ENCODE assay signal across 15 mouse cellular contexts in genomic region chr1:14097567-14098228, GRCm38 (mm10).
DNase-seq lines count a peak whose midpoint lies in the region; ATAC-seq and TF ChIP-seq lines count a peak whose summit lies in the region.
"Had no signal": no experiment of that assay in that cellular context is flagged by ENCODE, and none has a peak within 500 bp of the region (broad histone marks: within the 10 kb centered on the region; RNA-seq: fewer than 3 reads in every experiment).

No protein-coding gene starts in this region.

- no peak overlapping the region for H3K4me3 ChIP-seq in forebrain, embryonic 10.5 days
- H3K4me3 ChIP-seq in forebrain, postnatal 0 days (ENCODE audit: low read depth, low read length) = no peak overlapping the region
- no peak overlapping the region for H3K4me3 ChIP-seq in forebrain, embryonic 14.5 days (ENCODE audit: low read depth, low read length)
- no peak overlapping the region for H3K4me3 ChIP-seq in midbrain, embryonic 12.5 days
- no peak overlapping the region for H3K4me3 ChIP-seq in layer of hippocampus, adult 2 months
- H3K4me3 ChIP-seq: embryonic facial prominence, embryonic 13.5 days; liver, embryonic 15.5 days had no signal

- no peak overlapping the region for H3K9ac ChIP-seq in forebrain, postnatal 0 days
- no peak overlapping the region for H3K9ac ChIP-seq in forebrain, embryonic 14.5 days (ENCODE audit: low read length)
- H3K9ac ChIP-seq in midbrain, embryonic 12.5 days (replicated peaks) = no peak overlapping the region
- H3K9ac ChIP-seq: embryonic facial prominence, embryonic 13.5 days; liver, embryonic 15.5 days had no signal

- TF ChIP-seq CTCF in forebrain, postnatal 0 days (IDR thresholded peaks at IDR 0.05; ENCODE audit: low read depth) = no peak
- TF ChIP-seq CTCF in layer of hippocampus, adult 2 months (conservative IDR thresholded peaks at IDR 0.05) = no peak

- peak overlapping the region; percentile 77 for H3K27ac ChIP-seq in forebrain, embryonic 10.5 days
- no peak overlapping the region for H3K27ac ChIP-seq in forebrain, postnatal 0 days (ENCODE audit: low read depth, low read length)
- H3K27ac ChIP-seq in forebrain, embryonic 14.5 days (ENCODE audit: low read depth, low read length) = no peak overlapping the region
- no peak overlapping the region for H3K27ac ChIP-seq in midbrain, embryonic 12.5 days (replicated peaks)
- no peak overlapping the region for H3K27ac ChIP-seq in layer of hippocampus, adult 2 months
- H3K27ac ChIP-seq: embryonic facial prominence, embryonic 13.5 days; liver, embryonic 15.5 days; macrophage had no signal

- ATAC-seq in forebrain, postnatal 0 days = no peak; the same call in 1 of the 2 replicates
- ATAC-seq in forebrain, embryonic 14.5 days = peak; percentile 65; the same call in 1 of the 2 replicates
- ATAC-seq in midbrain, embryonic 12.5 days (ENCODE audit: low FRiP score, low read depth) = peak; percentile 89

- no peak overlapping the region for H3K4me2 ChIP-seq in forebrain, postnatal 0 days (ENCODE audit: low read depth)
- no peak overlapping the region for H3K4me2 ChIP-seq in forebrain, embryonic 14.5 days (ENCODE audit: low read length)
- H3K4me2 ChIP-seq in midbrain, embryonic 12.5 days (replicated peaks) = peak overlapping the region; percentile 3; the same call in 1 of the 2 replicates
- H3K4me2 ChIP-seq: embryonic facial prominence, embryonic 13.5 days; liver, embryonic 15.5 days had no signal

- DNase-seq in forebrain, embryonic 10.5 days (ENCODE audit: extremely low spot score, low spot score) = peak; percentile 60
- DNase-seq in forebrain, postnatal 0 days = no peak
- peak; percentile 73 for DNase-seq in embryo, embryonic 10.5 days (ENCODE audit: low spot score)
- peak; percentile 39 for DNase-seq in forebrain, embryonic 14.5 days (ENCODE audit: low spot score)
- no peak for DNase-seq in kidney, postnatal 14 days
- no peak for DNase-seq in spleen, postnatal 10 days (ENCODE audit: low spot score in 2 of 2)
- DNase-seq in layer of hippocampus, adult 2 months (ENCODE audit: low spot score in 2 of 2) = no peak
- DNase-seq: cerebellum, adult 11-12 months; kidney, adult 9 months; right cerebral cortex, adult 18-20 months; thymus, postnatal 14 days had no signal

- H3K4me1 ChIP-seq in forebrain, embryonic 10.5 days = peaks cover 34% of the 10 kb centered on the region
- H3K4me1 ChIP-seq in forebrain, postnatal 0 days (ENCODE audit: insufficient read depth) = 0 out of 2 replicates have a peak, but pooled peaks cover 5% of the 10 kb centered on the region
- H3K4me1 ChIP-seq in forebrain, embryonic 14.5 days (ENCODE audit: control insufficient read depth, insufficient read depth, low read length) = peaks cover 4% of the 10 kb centered on the region; the same call in 1 of the 2 replicates
- H3K4me1 ChIP-seq in midbrain, embryonic 12.5 days = peaks cover 18% of the 10 kb centered on the region
- H3K4me1 ChIP-seq: liver, embryonic 15.5 days had no signal

- H3K9me3 ChIP-seq in forebrain, embryonic 10.5 days = peaks cover under 1% of the 10 kb centered on the region; the same call in 1 of the 2 replicates
- no peaks in the 10 kb centered on the region for H3K9me3 ChIP-seq in forebrain, postnatal 0 days (ENCODE audit: low read length)
- no peaks in the 10 kb centered on the region for H3K9me3 ChIP-seq in forebrain, embryonic 14.5 days (replicated peaks; ENCODE audit: control insufficient read depth, low read length)
- no peaks in the 10 kb centered on the region for H3K9me3 ChIP-seq in midbrain, embryonic 12.5 days
- H3K9me3 ChIP-seq: embryonic facial prominence, embryonic 13.5 days; liver, embryonic 15.5 days had no signal

- WGBS in forebrain, embryonic 10.5 days = 5% methylated on average over 5 of the region's 5 CpGs
- 15% methylated on average over 5 of the region's 5 CpGs for WGBS in forebrain, postnatal 0 days
- WGBS in forebrain, embryonic 14.5 days = 2% methylated on average over 5 of the region's 5 CpGs
- 5% methylated on average over 5 of the region's 5 CpGs for WGBS in midbrain, embryonic 12.5 days

- H3K27me3 ChIP-seq in forebrain, embryonic 10.5 days (ENCODE audit: poor library complexity, severe bottlenecking) = no peaks in the 10 kb centered on the region
- no peaks in the 10 kb centered on the region for H3K27me3 ChIP-seq in forebrain, postnatal 0 days (ENCODE audit: insufficient read depth, low read length)
- H3K27me3 ChIP-seq in forebrain, embryonic 14.5 days (replicated peaks; ENCODE audit: control insufficient read depth, insufficient read depth, low read length) = no peaks in the 10 kb centered on the region
- H3K27me3 ChIP-seq in midbrain, embryonic 12.5 days = no peaks in the 10 kb centered on the region
- H3K27me3 ChIP-seq: embryonic facial prominence, embryonic 13.5 days; liver, embryonic 15.5 days had no signal

- no peaks in the 10 kb centered on the region for H3K36me3 ChIP-seq in forebrain, embryonic 10.5 days (replicated peaks)
- no peaks in the 10 kb centered on the region for H3K36me3 ChIP-seq in forebrain, postnatal 0 days (ENCODE audit: insufficient read depth)
- no peaks in the 10 kb centered on the region for H3K36me3 ChIP-seq in forebrain, embryonic 14.5 days (ENCODE audit: control insufficient read depth, insufficient read depth, low read length)
- no peaks in the 10 kb centered on the region for H3K36me3 ChIP-seq in midbrain, embryonic 12.5 days
- H3K36me3 ChIP-seq: embryonic facial prominence, embryonic 13.5 days; liver, embryonic 15.5 days had no signal

Comparison
In these comparisons a context has a peak if more than half of its experiments do, and no peak if none do; other contexts are left out.
1. DNase-seq: peak in forebrain, embryonic 10.5 days (single experiment), embryo, embryonic 10.5 days (single experiment) and forebrain, embryonic 14.5 days (single experiment); none in forebrain, postnatal 0 days (single experiment), kidney, postnatal 14 days (single experiment), spleen, postnatal 10 days (0 of 2) and layer of hippocampus, adult 2 months (0 of 2).